ENCODE assay signal across 9 mouse cellular contexts in the genomic region with DNA sequence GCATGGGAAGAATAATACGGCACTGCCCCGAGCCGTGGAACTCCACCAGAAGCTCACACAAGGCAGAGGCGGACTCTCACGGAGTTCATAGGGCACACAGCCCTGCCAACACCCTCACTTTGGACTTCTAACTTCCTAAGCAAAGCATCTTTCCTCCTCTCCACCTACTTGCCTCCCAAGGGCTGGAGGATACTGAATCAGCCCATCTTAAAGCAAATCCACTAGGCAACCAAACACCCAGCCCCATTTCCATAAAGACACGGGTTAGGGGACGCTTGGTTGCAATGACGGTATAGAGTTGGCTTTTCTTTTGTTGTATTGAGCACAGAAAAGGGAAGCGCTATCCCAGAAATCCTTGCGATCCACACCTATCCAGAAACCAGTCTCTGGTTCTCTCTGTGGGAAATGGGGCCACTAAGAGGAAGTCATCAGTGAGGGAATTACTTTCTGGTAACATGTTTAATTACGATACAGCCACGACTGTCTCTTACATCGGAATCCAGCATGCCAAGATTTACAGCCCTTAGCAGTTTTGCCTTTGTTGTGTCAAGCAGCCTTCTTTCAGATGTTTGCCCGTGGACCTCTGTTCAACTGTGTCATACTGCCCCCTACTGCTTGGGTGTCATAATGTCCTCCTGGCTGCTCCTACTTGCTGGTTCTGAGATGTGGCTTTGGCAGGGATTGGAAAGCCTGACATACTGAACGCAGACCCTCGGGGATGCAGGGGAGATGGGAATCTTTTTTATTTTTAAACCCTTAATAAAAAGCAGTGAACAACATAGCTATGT.
DNase-seq lines count a peak whose midpoint lies in the region; ATAC-seq and TF ChIP-seq lines count a peak whose summit lies in the region.
"Had no signal": no experiment of that assay in that cellular context is flagged by ENCODE, and none has a peak within 500 bp of the region (broad histone marks: within the 10 kb centered on the region; RNA-seq: fewer than 3 reads in every experiment).

No protein-coding gene starts in this region.

- H3K36me3 ChIP-seq in ES-Bruce4 (ENCODE audit: control insufficient read depth, insufficient read depth, low read length, poor library complexity, severe bottlenecking), result no peaks in the 10 kb centered on the region
- no peaks in the 10 kb centered on the region for H3K36me3 ChIP-seq in heart, postnatal 0 days (replicated peaks; ENCODE audit: control insufficient read depth, insufficient read depth, low read length)

- H3K9ac ChIP-seq in ES-Bruce4 (ENCODE audit: low read depth, poor library complexity, severe bottlenecking), result no peak overlapping the region; the same call in 1 of the 2 replicates
- H3K9ac ChIP-seq in heart, postnatal 0 days (replicated peaks; ENCODE audit: low read depth, low read length), result no peak overlapping the region

- no peaks in the 10 kb centered on the region for H3K27me3 ChIP-seq in ES-Bruce4 (ENCODE audit: control insufficient read depth, insufficient read depth, low read length, poor library complexity, severe bottlenecking)
- H3K27me3 ChIP-seq in heart, postnatal 0 days (ENCODE audit: control insufficient read depth, insufficient read depth, low read length), result no peaks in the 10 kb centered on the region

- H3K4me1 ChIP-seq in ES-Bruce4 (ENCODE audit: control insufficient read depth, insufficient read depth, low read length), result no peaks in the 10 kb centered on the region
- H3K4me1 ChIP-seq in embryonic fibroblast, embryonic 13.5 days (ENCODE audit: control insufficient read depth, insufficient read depth, low read length), result no peaks in the 10 kb centered on the region
- H3K4me1 ChIP-seq in heart, postnatal 0 days (ENCODE audit: control insufficient read depth, insufficient read depth), result no peaks in the 10 kb centered on the region

- peak overlapping the region; percentile 24; the same call in 1 of the 2 replicates for H3K4me2 ChIP-seq in heart, postnatal 0 days (ENCODE audit: low read depth, low read length)

- TF ChIP-seq EP300 in ES-Bruce4 (IDR thresholded peaks at IDR 0.05; ENCODE audit: insufficient read depth, low read depth, low read length), result no peak
- TF ChIP-seq EP300 in heart, postnatal 0 days (IDR thresholded peaks at IDR 0.05; ENCODE audit: low read depth), result no peak

- no peak for TF ChIP-seq POLR2A in ES-Bruce4 (IDR thresholded peaks at IDR 0.05; ENCODE audit: insufficient read depth, low read length)
- TF ChIP-seq POLR2A in embryonic fibroblast, embryonic 13.5 days (IDR thresholded peaks at IDR 0.05; ENCODE audit: low read depth, low read length), result no peak

- peak; percentile 63 for ATAC-seq in heart, postnatal 0 days (ENCODE audit: insufficient read depth, low read depth)

- H3K4me3 ChIP-seq in ES-Bruce4 (ENCODE audit: low read depth, low read length), result no peak overlapping the region
- H3K4me3 ChIP-seq in embryonic fibroblast, embryonic 13.5 days (ENCODE audit: insufficient read depth, low read length), result no peak overlapping the region
- no peak overlapping the region for H3K4me3 ChIP-seq in heart, postnatal 0 days (ENCODE audit: low read depth, low read length)

- peak; percentile 77 for TF ChIP-seq CTCF in ES-Bruce4 (IDR thresholded peaks at IDR 0.05; ENCODE audit: low read depth, low read length)
- peak; percentile 64; the same call in 1 of the 2 replicates for TF ChIP-seq CTCF in embryonic fibroblast, embryonic 13.5 days (IDR thresholded peaks at IDR 0.05; ENCODE audit: borderline replicate concordance, insufficient read depth, low read length)
- TF ChIP-seq CTCF in heart, postnatal 0 days (IDR thresholded peaks at IDR 0.05; ENCODE audit: low read depth), result peak; percentile 88

- no peaks in the 10 kb centered on the region for H3K9me3 ChIP-seq in ES-Bruce4 (replicated peaks; ENCODE audit: control insufficient read depth, insufficient read depth, low read length, poor library complexity, severe bottlenecking)
- no peaks in the 10 kb centered on the region for H3K9me3 ChIP-seq in heart, postnatal 0 days (replicated peaks; ENCODE audit: control insufficient read depth, low read length)

- peak; percentile 78 for DNase-seq in brain, adult 2 months (ENCODE audit: low read depth, low spot score)
- peak; percentile 74 for DNase-seq in heart, postnatal 0 days (ENCODE audit: low spot score)
- DNase-seq in kidney, postnatal 36 days, result peak; percentile 54 to 81
- peak; percentile 35 to 47 for DNase-seq in lung, adult 18-20 months
- DNase-seq in ovary, postnatal 14 days (ENCODE audit: low spot score), result peak; percentile 74
- DNase-seq in thymus, postnatal 25 days, result peak; percentile 62

- 38% methylated on average over 16 of the region's 16 CpGs for whole genome bisulfite sequencing in heart, postnatal 0 days

- no peak overlapping the region for H3K27ac ChIP-seq in ES-Bruce4 (ENCODE audit: insufficient read depth, low read length)
- no peak overlapping the region for H3K27ac ChIP-seq in embryonic fibroblast, embryonic 13.5 days (ENCODE audit: insufficient read depth, low read length)
- H3K27ac ChIP-seq in heart, postnatal 0 days (ENCODE audit: low read depth), result no peak overlapping the region
- H3K27ac ChIP-seq: macrophage had no signal
